Comparison of ENCODE assay signal across 8 mouse cellular contexts in genomic region chr17:51178491-51179194, GRCm38 (mm10). TPM values are rescaled to one million over a fixed set of nuclear protein-coding genes. Genes with fewer than 3 reads are reported as not detected.
DNase-seq lines count a peak whose midpoint lies in the region; ATAC-seq and TF ChIP-seq lines count a peak whose summit lies in the region.

No protein-coding gene starts in this region.

- H3K4me1 ChIP-seq in heart, embryonic 12.5 days (replicated peaks) = peaks cover 7% of the 10 kb centered on the region
- H3K4me1 ChIP-seq in kidney, embryonic 16.5 days (ENCODE audit: insufficient read depth, low read length) = peaks cover 9% of the 10 kb centered on the region
- H3K4me1 ChIP-seq in liver, adult 2 months (ENCODE audit: control insufficient read depth, insufficient read depth, low read length) = peaks cover 8% of the 10 kb centered on the region

- no peaks in the 10 kb centered on the region for H3K9me3 ChIP-seq in heart, embryonic 12.5 days (replicated peaks)
- no peaks in the 10 kb centered on the region for H3K9me3 ChIP-seq in kidney, embryonic 16.5 days (ENCODE audit: low read length)

- H3K4me2 ChIP-seq in heart, embryonic 12.5 days = peak overlapping the region; percentile 79
- peak overlapping the region; percentile 79 for H3K4me2 ChIP-seq in kidney, embryonic 16.5 days (replicated peaks; ENCODE audit: low read depth, low read length)

- no peaks in the 10 kb centered on the region for H3K36me3 ChIP-seq in heart, embryonic 12.5 days
- H3K36me3 ChIP-seq in kidney, embryonic 16.5 days (ENCODE audit: insufficient read depth, low read length) = no peaks in the 10 kb centered on the region
- H3K36me3 ChIP-seq in liver, adult 2 months (ENCODE audit: control insufficient read depth, insufficient read depth, low read length) = no peaks in the 10 kb centered on the region

- TF ChIP-seq CTCF in brain, embryonic 14.5 days (IDR thresholded peaks at IDR 0.05; ENCODE audit: borderline replicate concordance, extremely low read depth, insufficient read depth, insufficient read length) = no peak
- no peak for TF ChIP-seq CTCF in liver, adult 2 months (IDR thresholded peaks at IDR 0.05; ENCODE audit: low read depth, low read length)

- no peaks in the 10 kb centered on the region; the same call in 1 of the 2 replicates for H3K79me2 ChIP-seq in liver, adult 2 months (ENCODE audit: control insufficient read depth, insufficient read depth, low read length)

- H3K4me3 ChIP-seq in heart, embryonic 12.5 days = peak overlapping the region; percentile 77
- H3K4me3 ChIP-seq in kidney, embryonic 16.5 days (ENCODE audit: low read length) = peak overlapping the region; percentile 61
- peak overlapping the region; percentile 89 for H3K4me3 ChIP-seq in liver, adult 2 months (ENCODE audit: insufficient read depth, low read depth, low read length)

- no peaks in the 10 kb centered on the region for H3K27me3 ChIP-seq in heart, embryonic 12.5 days (replicated peaks)
- no peaks in the 10 kb centered on the region for H3K27me3 ChIP-seq in kidney, embryonic 16.5 days (ENCODE audit: insufficient read depth, low read length)
- no peaks in the 10 kb centered on the region for H3K27me3 ChIP-seq in liver, adult 2 months (ENCODE audit: control insufficient read depth, insufficient read depth, low read length)

- peak; percentile 62 for DNase-seq in CD4-positive helper T cell, adult 2 months (ENCODE audit: low read depth, low spot score)
- DNase-seq in brain, embryonic 14.5 days (ENCODE audit: low read depth) = peak; percentile 84
- peak; percentile 67 for DNase-seq in liver, adult 2 months (ENCODE audit: extremely low read depth, low read depth, low spot score)
- peak; percentile 75 for DNase-seq in spleen, postnatal 36 days (ENCODE audit: low spot score in 2 of 2)

- peak overlapping the region; percentile 99 for H3K27ac ChIP-seq in heart, embryonic 12.5 days (ENCODE audit: poor library complexity, severe bottlenecking)
- H3K27ac ChIP-seq in kidney, embryonic 16.5 days (ENCODE audit: low read length) = peak overlapping the region; percentile 92
- H3K27ac ChIP-seq in liver, adult 2 months (replicated peaks; ENCODE audit: insufficient read depth, low read depth, low read length) = peak overlapping the region; percentile 79

- H3K9ac ChIP-seq in heart, embryonic 12.5 days = peak overlapping the region; percentile 94
- peak overlapping the region; percentile 94 for H3K9ac ChIP-seq in kidney, embryonic 16.5 days (replicated peaks; ENCODE audit: low read length)
- peak overlapping the region; percentile 98 for H3K9ac ChIP-seq in liver, adult 2 months (ENCODE audit: low read depth, low read length)

- ATAC-seq in erythroblast, adult 5-6 weeks (replicated peaks; ENCODE audit: low FRiP score, poor library complexity, severe bottlenecking) = peak; percentile 68
- peak; percentile 83 for ATAC-seq in heart, embryonic 12.5 days (ENCODE audit: insufficient number of reproducible peaks, low FRiP score)
- peak; percentile 86 for ATAC-seq in kidney, embryonic 16.5 days (ENCODE audit: low FRiP score, low TSS enrichment)
- peak; percentile 84 for ATAC-seq in monocyte, adult 5-6 weeks (replicated peaks; ENCODE audit: insufficient number of reproducible peaks, low FRiP score, low TSS enrichment, poor library complexity, severe bottlenecking)

- peak; percentile 59; the same call in 1 of the 2 replicates for TF ChIP-seq POLR2A in brain, embryonic 14.5 days (IDR thresholded peaks at IDR 0.05; ENCODE audit: borderline replicate concordance, extremely low read depth, insufficient read depth, insufficient read length, poor library complexity, severe bottlenecking)
- peak; percentile 72 for TF ChIP-seq POLR2A in liver, adult 2 months (IDR thresholded peaks at IDR 0.05; ENCODE audit: extremely low read depth, insufficient read depth, low read length)

- WGBS in heart, embryonic 12.5 days = under 1% methylated on average over 59 of the region's 59 CpGs
- WGBS in kidney, embryonic 16.5 days = under 1% methylated on average over 54 of the region's 59 CpGs
- under 1% methylated on average over 53 of the region's 59 CpGs for WGBS in liver, adult 2 months

RNA-seq across cellular contexts. Expression of gene Tbc1d5, which starts 0.5 kb away (rescaled TPM):
- polyA plus RNA-seq in brain, embryonic 14.5 days (2012; rRNA removed) = 8.3 and 11.0 TPM in 2 replicates
- 11.0 and 11.1 TPM in 2 replicates for total RNA-seq in erythroblast, adult 5-6 weeks (2015; ENCODE audit: low replicate concordance)
- 4.9 and 6.1 TPM in 2 replicates for total RNA-seq in erythroblast, adult 5-6 weeks (2017; ENCODE audit: low replicate concordance)
- polyA plus RNA-seq in heart, embryonic 12.5 days (2016; fragmentation: Nextera tagmentation; extraction: Ambion mirVana) = 10.8 and 11.3 TPM in 2 replicates
- polyA plus RNA-seq in kidney, embryonic 16.5 days (2015; fragmentation: Nextera tagmentation; extraction: Ambion mirVana) = 12.2 and 13.6 TPM in 2 replicates
- total RNA-seq in liver, adult 2 months (2014; rRNA removed) = 8.9 TPM in 2 replicates
- 5.2 TPM in 2 replicates for polyA plus RNA-seq in liver, adult 2 months (2012; rRNA removed)
- total RNA-seq in monocyte, adult 5-6 weeks (2017) = 32.5 to 67.2 TPM (median 61.8 TPM) in 3 replicates

Comparison
In these comparisons a context has a peak if more than half of its experiments do, and no peak if none do; other contexts are left out.
1. Peak in every context shown above with its lines: DNase-seq, ATAC-seq, H3K4me3 ChIP-seq and H3K27ac ChIP-seq.